Mouse (Mus musculus): ENCODE measurements around the gene Eml2.

- no peak for TF ChIP-seq GATA1 (IDR thresholded peaks at IDR 0.05; ENCODE audit: low read length)
- TF ChIP-seq TAL1 (IDR thresholded peaks at IDR 0.05; ENCODE audit: low read length), result no peak
These were observed 17.6 kb upstream of the Eml2 start for GRCm38 (mm10) chr7:19158601-19159000.
